Mouse (Mus musculus) right cerebral cortex, postnatal 25 days (tissue): ENCODE measurements around the gene Plekhd1.

Source experiments
- DNase-seq: peaks from one replicate; pipeline ENCODE4 v3.0.0; 2022

The Plekhd1 gene

GRCm38 (mm10) chr12:80692269-80692972, at the start of gene Plekhd1:
TSS of gene Plekhd1 (plus strand) at chr12:80692591.
- peak; percentile 23 for DNase-seq

DNA sequence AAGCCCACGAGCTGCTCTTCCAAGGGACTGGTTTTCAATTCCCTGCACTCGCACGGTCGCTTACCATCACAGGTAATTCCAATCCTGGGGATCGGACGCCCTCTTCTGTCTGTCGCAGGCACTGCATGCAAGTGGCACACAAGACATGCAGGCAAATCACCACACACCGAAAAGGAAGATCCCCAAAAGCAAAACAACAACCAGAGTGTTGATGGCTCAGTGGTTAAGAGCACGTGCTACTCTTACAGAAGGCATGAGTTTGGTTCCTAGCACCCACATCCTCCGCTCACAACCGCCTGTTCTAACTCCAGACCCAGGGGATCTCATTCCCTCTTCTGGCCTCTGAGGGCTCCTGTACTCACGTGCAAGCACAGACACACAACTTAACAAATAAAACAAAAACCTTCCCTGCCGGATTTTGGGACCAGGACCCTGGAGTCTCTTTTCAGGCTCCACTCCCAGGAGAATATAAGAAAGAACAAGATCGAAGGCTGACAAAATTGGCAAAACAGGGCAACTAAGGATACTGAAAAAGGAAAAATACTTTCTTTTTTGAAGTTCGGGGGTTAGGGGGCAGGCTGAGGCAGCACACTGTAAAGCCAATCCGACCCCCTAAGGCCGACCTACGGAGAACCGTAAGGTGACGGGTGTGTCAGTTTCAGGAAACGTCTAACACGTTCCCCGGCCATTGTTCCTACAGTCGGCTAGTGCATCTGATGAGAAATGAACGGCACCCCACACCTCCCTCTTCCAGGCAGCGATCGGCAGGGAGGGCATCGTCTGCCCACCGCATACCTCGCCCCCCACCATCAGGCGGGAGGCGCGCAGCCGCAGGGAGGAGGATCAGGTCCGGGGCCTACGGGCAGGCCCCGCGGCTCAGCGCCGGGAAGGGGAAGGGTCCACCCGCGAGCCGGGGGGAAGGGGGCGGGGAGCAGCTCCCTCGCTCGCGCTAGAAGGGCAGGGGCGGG, 49.4 kb upstream of the Plekhd1 start:
- DNase-seq = no peak

DNA sequence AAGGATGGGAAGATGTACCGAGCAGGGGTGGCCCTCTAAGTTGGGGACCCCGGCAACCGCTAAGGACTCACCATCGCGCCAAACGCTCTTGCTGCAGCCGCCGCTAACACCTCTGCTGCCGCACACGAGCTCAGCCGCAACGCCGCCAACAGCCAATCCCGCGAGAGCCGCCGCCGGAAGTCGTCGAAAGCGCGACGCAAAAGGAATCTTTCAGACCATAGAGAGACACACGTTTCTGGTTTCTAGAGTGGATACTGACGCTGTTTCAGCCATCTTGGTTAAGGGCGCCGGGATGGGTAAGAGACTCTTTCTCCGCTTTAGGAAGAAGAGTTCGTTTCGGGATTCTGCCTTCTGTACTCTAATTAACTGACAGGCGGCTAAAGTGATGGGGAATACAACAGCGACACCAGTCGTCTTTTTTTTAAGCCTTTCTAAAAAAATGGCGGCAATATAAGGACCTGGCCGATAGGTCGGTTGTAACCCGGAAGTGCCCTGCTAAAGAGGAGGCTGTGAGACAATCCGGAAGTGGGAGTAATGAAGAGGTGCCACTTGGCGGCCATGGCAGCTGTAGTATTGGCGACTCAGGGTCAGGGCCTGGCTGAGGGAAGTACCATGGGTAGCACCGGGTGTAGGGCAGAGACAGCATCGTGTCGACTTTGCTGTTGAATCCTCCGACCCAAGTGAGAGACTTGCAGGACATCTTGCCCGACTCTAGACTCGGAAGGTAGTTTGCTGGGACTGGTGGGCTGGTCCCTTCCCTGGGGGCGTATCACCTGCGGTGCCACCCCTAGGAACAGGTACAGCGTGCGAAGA, 48.5 kb upstream of the Plekhd1 start, which contains the start of the genes Slc39a9 and Erh:
Slc39a9 (plus strand) TSS at position 191 of the 813 bp plus-strand sequence.
Erh (minus strand) TSS at position 649 of the 813 bp plus-strand sequence.
- peak; percentile 93 for DNase-seq

DNA sequence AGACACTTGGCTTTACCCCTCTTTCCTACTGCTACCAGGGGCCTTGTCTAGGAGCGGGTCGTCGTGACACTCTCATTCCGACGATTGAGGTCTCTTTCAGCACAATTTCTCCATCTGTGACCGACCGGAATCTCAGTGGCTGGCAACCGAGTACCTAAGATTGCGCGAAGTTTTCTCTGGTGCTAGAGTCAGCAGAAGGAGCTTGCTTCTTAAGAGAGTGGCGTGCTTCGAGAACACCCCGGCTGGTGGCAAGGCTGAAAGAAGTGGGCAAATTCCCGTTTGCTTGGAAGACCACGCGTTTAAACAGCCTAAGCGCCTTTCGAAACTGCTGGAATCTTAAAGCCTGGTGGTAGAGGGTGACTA, 47.9 kb upstream of the Plekhd1 start:
- DNase-seq = no peak

DNA sequence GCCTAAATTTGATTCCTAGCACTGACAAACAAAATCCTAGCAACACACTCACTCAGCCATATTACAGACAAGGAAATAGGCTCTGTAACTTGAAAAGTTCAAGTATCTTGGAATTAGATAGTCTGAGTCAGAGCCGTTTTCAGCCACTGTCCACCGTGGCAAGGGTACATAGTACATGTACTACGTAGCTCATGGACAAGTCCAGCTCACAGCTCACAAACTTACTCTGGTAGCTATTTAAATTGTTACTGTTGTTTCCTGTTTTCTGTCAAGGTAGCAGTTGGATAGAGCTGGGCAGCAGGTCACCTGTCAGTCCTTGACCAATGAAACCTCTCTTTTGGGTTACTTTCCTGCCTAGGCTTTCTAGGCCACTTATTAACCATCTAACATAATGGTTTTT, 46.0 kb upstream of the Plekhd1 start:
- DNase-seq = no peak

DNA sequence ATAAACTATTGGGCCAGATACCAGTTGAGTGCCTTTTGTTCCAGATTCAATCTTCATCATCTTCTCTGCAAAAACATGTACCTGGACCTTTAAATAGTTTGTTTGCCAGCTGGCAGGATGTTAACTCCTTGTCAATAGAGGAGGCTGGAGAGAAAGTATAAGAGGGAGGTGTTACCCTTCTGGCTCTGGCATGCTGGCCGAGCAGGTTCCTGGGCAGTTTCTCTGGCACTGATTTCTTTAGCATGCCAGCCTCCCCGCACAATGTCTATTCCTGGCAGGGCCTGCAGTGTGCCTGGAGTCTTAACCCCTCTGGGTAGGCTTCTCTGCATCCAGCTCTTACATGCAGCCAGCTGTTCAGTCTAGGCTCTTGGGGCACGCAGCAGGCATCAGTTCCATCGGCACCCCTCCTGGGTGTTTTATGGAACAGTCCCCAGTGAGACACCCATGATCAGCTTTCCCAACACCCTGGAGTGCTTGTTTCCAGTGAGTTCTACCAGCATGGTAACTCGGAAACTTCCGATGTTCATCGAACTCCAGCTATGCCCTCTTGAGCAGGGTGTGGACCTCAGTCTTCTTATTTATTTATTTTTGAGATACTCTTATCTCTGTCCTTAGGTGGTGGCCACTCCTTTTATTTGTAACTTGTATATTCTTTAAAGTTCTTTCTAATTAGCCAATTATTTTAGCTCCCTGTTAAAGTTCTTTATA, 38.3 kb upstream of the Plekhd1 start:
- no peak for DNase-seq

DNA sequence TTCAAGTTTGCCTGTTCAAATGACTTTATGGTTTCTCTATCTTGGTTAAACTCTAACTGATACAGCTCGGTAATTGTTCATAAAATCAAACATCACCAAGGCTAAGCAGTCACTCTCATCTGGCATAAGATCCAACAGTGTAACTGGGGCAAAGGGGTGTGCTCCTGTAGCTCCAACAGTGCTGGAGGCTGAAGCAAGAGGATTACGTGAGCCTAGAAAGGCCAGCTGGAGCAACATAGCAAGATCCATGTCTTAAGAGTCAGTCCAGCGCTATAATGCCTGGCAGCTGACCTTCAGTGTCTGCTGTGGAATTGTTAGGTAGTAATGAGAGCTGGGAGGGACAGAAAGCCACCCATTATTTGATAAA, 37.7 kb upstream of the Plekhd1 start:
- no peak for DNase-seq

GRCm38 (mm10) chr12:80658661-80659060, 33.7 kb upstream of the Plekhd1 start:
- no peak for DNase-seq

DNA sequence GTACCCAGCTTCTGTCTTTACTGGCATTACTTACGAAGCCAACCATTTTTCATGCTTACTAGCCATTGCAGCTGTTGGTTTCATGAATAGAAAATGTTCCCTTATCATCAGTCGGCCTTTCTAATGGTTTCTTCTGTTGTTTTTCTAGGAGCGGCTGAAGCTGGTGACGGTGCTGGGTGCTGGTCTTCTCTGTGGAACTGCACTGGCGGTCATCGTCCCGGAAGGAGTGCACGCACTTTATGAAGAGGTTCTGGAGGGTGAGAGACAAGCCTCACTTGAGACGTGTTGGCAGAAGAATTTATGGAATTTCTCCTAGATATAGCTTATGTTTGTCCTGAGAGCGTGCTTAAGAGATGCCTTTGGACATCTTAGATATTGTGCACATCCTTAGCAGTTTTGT, 30.1 kb upstream of the Plekhd1 start:
- no peak for DNase-seq

DNA sequence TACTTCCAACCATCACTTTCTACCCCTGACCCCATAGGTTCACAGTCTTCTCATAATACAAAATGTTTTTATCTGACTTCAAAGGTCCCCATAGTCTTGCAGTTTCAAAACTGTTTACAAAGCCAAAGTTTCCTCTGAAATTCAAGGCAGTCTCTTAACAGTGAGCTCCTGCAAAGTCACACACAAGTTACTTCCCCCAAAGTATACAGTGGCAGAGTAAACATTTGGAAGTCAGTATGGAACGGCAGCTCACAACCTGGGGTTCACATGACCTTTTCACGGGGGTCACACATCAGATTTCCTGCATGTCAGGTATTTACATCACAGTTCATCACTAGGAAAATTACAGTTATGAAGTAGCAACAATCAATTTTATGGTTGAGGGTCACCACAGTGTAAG, 28.5 kb upstream of the Plekhd1 start:
- DNase-seq = no peak

DNA sequence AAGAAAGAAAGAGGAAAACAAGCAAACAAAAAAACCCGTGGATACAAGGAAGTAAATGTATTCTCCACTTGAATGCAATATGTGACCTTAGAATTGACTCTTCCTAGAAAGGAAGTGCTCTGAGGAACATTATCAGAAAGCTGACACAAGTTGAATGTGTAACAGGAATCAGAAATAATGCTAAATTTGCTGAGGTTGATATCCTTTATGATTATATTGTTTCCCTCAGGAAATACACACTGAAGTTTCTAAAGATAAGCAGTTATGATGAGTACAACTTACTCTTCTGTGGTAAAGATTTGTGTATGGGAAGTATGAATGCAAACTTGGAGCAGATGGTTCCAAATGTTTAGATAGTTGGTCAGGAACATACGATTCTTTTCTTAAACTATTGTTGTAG, 24.0 kb upstream of the Plekhd1 start:
- no peak for DNase-seq

- peak; percentile 48 for DNase-seq
These were observed 19.2 kb upstream of the Plekhd1 start for GRCm38 (mm10) chr12:80673170-80673569.

GRCm38 (mm10) chr12:80681340-80681739, 11.1 kb upstream of the Plekhd1 start:
- peak; percentile 35 for DNase-seq

- DNase-seq = no peak
These were observed 8.8 kb upstream of the Plekhd1 start for GRCm38 (mm10) chr12:80683554-80683953.

DNA sequence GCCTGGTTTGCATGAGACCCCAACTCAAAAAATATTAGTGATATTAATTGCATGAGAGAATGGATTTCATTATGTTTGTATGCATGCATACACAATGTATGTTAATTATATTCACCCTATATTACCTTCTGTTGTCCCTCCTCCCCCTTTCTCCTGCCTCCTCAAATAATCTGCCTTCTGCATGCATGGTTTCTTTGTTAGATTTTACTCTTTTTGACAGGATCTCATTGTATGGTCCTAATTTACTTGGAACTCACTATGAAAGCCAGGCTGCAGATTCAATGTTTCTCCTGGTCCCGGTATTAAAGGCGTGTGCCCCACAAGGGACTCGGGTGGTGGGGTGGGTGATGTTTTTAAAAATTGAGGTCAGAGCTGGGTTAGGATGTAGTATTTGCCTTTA, 8.1 kb upstream of the Plekhd1 start:
- no peak for DNase-seq

- no peak for DNase-seq
These were observed 4.6 kb upstream of the Plekhd1 start for GRCm38 (mm10) chr12:80687788-80688211.

GRCm38 (mm10) chr12:80689696-80690095, 2.7 kb upstream of the Plekhd1 start:
- DNase-seq = no peak

DNA sequence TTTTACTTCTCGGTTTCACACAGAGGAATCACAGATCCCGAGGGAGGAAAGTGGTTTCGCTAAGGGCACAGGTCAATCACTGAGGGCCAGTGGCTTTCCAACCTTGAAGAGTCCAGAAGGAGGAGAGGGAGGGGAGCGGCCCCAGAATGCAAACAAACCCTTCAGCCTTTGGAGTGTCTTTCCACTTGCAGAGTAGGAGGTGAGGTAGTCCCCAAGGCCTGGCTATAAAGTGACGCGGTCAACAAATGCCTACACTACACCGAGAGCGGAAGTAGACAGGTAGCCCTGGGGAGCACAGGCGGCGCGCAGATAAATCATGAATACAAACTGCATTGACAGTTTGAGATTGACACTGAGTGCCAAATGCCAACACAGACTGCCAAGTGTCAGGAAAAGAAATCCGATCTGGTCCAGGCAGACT, 710 bp upstream of the Plekhd1 start:
- DNase-seq = no peak

DNA sequence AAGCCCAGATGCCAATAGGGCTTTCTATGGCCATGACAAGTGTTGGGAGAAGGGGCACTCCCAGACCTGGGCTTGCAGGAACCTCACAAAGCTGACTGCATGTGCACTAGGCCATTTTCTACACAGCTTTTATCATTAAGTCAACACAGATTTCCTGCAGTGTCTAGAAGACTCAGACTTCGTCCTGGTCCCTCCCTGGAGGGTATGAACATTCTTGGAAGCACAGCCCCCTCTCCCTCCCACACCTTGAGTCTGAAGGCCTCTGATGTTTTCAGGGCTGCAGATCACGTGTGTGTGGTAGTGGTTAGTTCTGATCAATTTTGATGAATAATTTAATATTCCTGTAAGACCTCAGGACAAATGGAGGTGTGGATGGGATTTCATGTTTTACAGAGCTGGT, 1.3 kb downstream of the Plekhd1 start:
- DNase-seq = no peak

DNA sequence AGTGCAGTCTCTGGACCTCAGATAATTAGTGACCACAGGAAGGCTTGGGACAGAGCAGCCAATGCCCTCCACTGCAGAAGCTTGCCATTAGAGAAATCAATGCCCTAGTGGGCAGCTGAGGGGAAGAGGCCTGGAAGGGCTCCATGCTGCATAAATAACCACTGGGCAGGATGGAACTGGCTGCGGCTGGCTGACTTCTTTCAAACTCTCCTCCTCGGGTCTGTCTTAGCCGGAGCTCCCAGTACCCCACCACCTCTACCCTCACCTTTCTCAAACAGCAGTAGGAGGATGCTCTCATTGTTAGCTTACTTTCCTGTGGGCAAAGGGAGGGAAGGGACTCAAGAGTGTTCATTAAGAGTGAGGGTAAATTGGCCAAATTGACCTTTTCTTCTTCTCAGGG, 2.6 kb downstream of the Plekhd1 start:
- no peak for DNase-seq

GRCm38 (mm10) chr12:80698526-80699143, 6.2 kb downstream of the Plekhd1 start:
- DNase-seq = no peak

GRCm38 (mm10) chr12:80699144-80699531, 6.7 kb downstream of the Plekhd1 start:
- DNase-seq = no peak
